Mouse (Mus musculus) right cerebral cortex, adult 18-20 months (tissue): ENCODE data around the gene Tmf1.

ENCODE experiments used
- DNase-seq: peaks from one replicate; pipeline ENCODE4 v3.0.0; 2022; ENCODE audit warnings: mixed read lengths

The Tmf1 gene

GRCm38 (mm10) chr6:97202477-97202876 lies 23.6 kb upstream of the Tmf1 start:
- no peak for DNase-seq

- DNase-seq, result no peak
Observed at GRCm38 (mm10) chr6:97200437-97200836, 21.5 kb upstream of the Tmf1 start.

- no peak for DNase-seq
Observed at GRCm38 (mm10) chr6:97179367-97179828, 476 bp upstream of the Tmf1 start.

- DNase-seq, result no peak
Observed at GRCm38 (mm10) chr6:97175716-97176115, 3.2 kb downstream of the Tmf1 start.

GRCm38 (mm10) chr6:97150156-97150555 lies 28.8 kb downstream of the Tmf1 start:
- DNase-seq, result no peak

GRCm38 (mm10) chr6:97149721-97150120 lies 29.2 kb downstream of the Tmf1 start:
- no peak for DNase-seq

- DNase-seq, result peak; percentile 75
Observed at GRCm38 (mm10) chr6:97148383-97149251, 30.3 kb downstream of the Tmf1 start, which contains the start of gene Eogt. Gene Eogt, minus strand, starts transcription at chr6:97149182.

GRCm38 (mm10) chr6:97147755-97148382 lies 31.1 kb downstream of the Tmf1 start:
- peak; percentile 29 for DNase-seq

GRCm38 (mm10) chr6:97145156-97145555 lies 33.8 kb downstream of the Tmf1 start:
- no peak for DNase-seq

- DNase-seq, result no peak
Observed at GRCm38 (mm10) chr6:97144359-97144758, 34.6 kb downstream of the Tmf1 start.

- no peak for DNase-seq
Observed at GRCm38 (mm10) chr6:97142611-97143010, 36.3 kb downstream of the Tmf1 start.

GRCm38 (mm10) chr6:97141811-97142210 lies 37.1 kb downstream of the Tmf1 start:
- no peak for DNase-seq

- no peak for DNase-seq
Observed at GRCm38 (mm10) chr6:97132707-97133303, 46.1 kb downstream of the Tmf1 start.

- no peak for DNase-seq
Observed at GRCm38 (mm10) chr6:97131808-97132207, 47.1 kb downstream of the Tmf1 start.

GRCm38 (mm10) chr6:97130979-97131378 lies 47.9 kb downstream of the Tmf1 start:
- no peak for DNase-seq

GRCm38 (mm10) chr6:97124336-97125010 lies 54.4 kb downstream of the Tmf1 start:
- DNase-seq, result no peak

GRCm38 (mm10) chr6:97120922-97121321 lies 58.0 kb downstream of the Tmf1 start:
- no peak for DNase-seq

GRCm38 (mm10) chr6:97118327-97118726 lies 60.6 kb downstream of the Tmf1 start:
- no peak for DNase-seq

GRCm38 (mm10) chr6:97116896-97117295 lies 62.0 kb downstream of the Tmf1 start:
- no peak for DNase-seq

GRCm38 (mm10) chr6:97114821-97115220 lies 64.1 kb downstream of the Tmf1 start:
- DNase-seq, result no peak

GRCm38 (mm10) chr6:97112177-97112576 lies 66.7 kb downstream of the Tmf1 start:
- no peak for DNase-seq

GRCm38 (mm10) chr6:97106777-97107176 lies 72.1 kb downstream of the Tmf1 start:
- peak; percentile 61 for DNase-seq

GRCm38 (mm10) chr6:97106106-97106505 lies 72.8 kb downstream of the Tmf1 start:
- DNase-seq, result no peak
